Mouse (Mus musculus) embryonic facial prominence, embryonic 14.5 days (tissue): ENCODE data around the gene Bst2. TPM values are rescaled to one million over a fixed set of nuclear protein-coding genes. Genes with fewer than 3 reads are reported as not detected.

ENCODE experiments used
- ATAC-seq: fragments of 200-750 bp; cut with Nextera tagmentation; 2 replicates; pipeline ENCODE4 v1.8.0; 2017; ENCODE audit warnings: low read depth, moderate number of reproducible peaks, moderate TSS enrichment
- DNase-seq: peaks from one replicate; pipeline ENCODE4 v3.0.0-alpha.2; 2015; ENCODE audit warnings: low spot score
- H3K27ac ChIP-seq: fragments of 300-500 bp; sonication (generic); replicated peaks from 2 replicates; pipeline ENCODE4 v1.5.1; 2014; ENCODE audit warnings: low read depth, mild to moderate bottlenecking, low read length, moderate library complexity
- H3K27me3 ChIP-seq: fragments of 300-500 bp; sonication (generic); replicated peaks from 2 replicates; pipeline ENCODE4 v1.6.1; 2014; ENCODE audit warnings: low read length; ENCODE audit not compliant: control insufficient read depth, insufficient read depth
- H3K36me3 ChIP-seq: fragments of 300-500 bp; sonication (generic); 2 replicates; pipeline ENCODE4 v1.6.1; 2014; ENCODE audit warnings: low read length, mixed read lengths; ENCODE audit not compliant: control insufficient read depth, insufficient read depth
- H3K4me1 ChIP-seq: fragments of 300-500 bp; sonication (generic); 2 replicates; pipeline ENCODE4 v1.6.1; 2014; ENCODE audit warnings: antibody characterized with exemption, low read length; ENCODE audit not compliant: control insufficient read depth, insufficient read depth
- H3K4me2 ChIP-seq: fragments of 300-500 bp; sonication (generic); 2 replicates; pipeline ENCODE4 v1.6.1; 2014; ENCODE audit warnings: low read depth, mild to moderate bottlenecking, low read length, moderate library complexity, mixed read lengths
- H3K4me3 ChIP-seq: fragments of 300-500 bp; sonication (generic); 2 replicates; pipeline ENCODE4 v1.5.1; 2014; ENCODE audit warnings: low read depth, mild to moderate bottlenecking, low read length
- H3K9ac ChIP-seq: fragments of 300-500 bp; sonication (generic); 2 replicates; pipeline ENCODE4 v1.6.1; 2014; ENCODE audit warnings: low read depth, mild to moderate bottlenecking, low read length, moderate library complexity, mixed read lengths
- H3K9me3 ChIP-seq: fragments of 300-500 bp; sonication (generic); 2 replicates; pipeline ENCODE4 v1.6.1; 2016; ENCODE audit warnings: low read length; ENCODE audit not compliant: control insufficient read depth
- WGBS: fragments of 180-500 bp; shearing (Covaris S2); extraction: QIAGEN DNeasy Blood & Tissue Kit; methylation state at CpG from one replicate; pipeline ENCODE4 v1.1.7; 2014; 5-methylcytosine and 5-hydroxymethylcytosine counted together
- polyA plus RNA-seq: library from polyadenylated mRNA; unstranded; fragments of >200 nt; fragmentation: Nextera tagmentation; extraction: Ambion mirVana; gene quantifications from 2 replicates; pipeline ENCODE4 v1.2.1, GENCODE M21; 2014

The Bst2 gene
- polyA plus RNA-seq, 1 experiment from 2014 or later, result 16.2 TPM

DNA sequence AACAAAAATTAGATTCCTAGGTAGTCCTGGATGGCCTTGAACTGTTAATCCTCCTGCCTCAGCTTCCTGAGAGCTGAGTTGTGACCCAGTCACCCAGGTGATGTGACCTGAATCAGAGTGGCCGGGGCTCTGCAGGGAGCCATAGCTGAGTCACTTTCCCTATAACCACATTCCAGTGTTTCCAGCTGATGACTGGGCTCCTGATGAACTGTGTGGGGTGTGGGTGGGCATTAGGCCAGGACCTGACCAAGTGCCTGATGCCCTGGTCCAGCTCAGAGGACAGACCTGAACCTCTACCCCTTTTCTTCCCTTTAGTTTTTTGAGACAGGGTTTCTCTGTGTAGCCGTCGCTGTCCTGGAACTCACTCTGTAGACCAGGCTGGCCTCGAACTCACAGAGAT, 31.9 kb downstream of the Bst2 start:
- H3K9ac ChIP-seq, result no peak overlapping the region
- H3K27me3 ChIP-seq, result peaks cover 40% of the 10 kb centered on the region
- H3K4me2 ChIP-seq, result no peak overlapping the region
- H3K4me1 ChIP-seq, result no peaks in the 10 kb centered on the region
- DNase-seq, result no peak
- no peak overlapping the region for H3K4me3 ChIP-seq
- no peaks in the 10 kb centered on the region for H3K36me3 ChIP-seq
- no peaks in the 10 kb centered on the region for H3K9me3 ChIP-seq
- no peak for ATAC-seq
- WGBS, result 98% methylated on average over 4 of the region's 4 CpGs
- H3K27ac ChIP-seq, result no peak overlapping the region

DNA sequence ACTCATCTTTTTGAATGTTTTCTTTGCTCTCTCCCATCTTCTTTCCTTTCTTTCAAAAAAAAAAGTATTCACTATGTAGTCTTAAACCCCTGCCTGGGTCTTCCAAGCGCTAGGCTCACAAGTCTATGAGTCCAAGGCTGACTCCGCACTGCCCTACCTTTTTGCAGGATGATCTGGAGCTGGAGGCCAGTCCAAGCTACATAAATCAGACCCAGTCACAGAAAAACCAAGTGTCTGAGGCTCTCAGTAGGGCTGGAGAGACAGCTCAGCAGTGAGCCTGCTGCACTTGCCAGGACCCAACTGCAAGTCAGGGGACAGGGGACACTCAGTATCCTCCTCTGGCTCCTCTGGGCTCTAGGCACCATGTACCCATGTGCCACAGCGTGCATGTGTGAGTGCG, 32.9 kb downstream of the Bst2 start:
- 91% methylated on average over 4 of the region's 4 CpGs for WGBS
- Histone ChIP-seq H3K9me3 (no peaks in the 10 kb centered on the region), H3K4me1 (no peaks in the 10 kb centered on the region), H3K4me2 (no peak overlapping the region), H3K36me3 (no peaks in the 10 kb centered on the region), H3K27me3 (peaks cover 36% of the 10 kb centered on the region), H3K9ac (no peak overlapping the region), H3K4me3 (no peak overlapping the region), H3K27ac (no peak overlapping the region)
- ATAC-seq (no peak), DNase-seq (no peak)

- Histone ChIP-seq H3K9ac (no peak overlapping the region), H3K9me3 (no peaks in the 10 kb centered on the region), H3K4me3 (no peak overlapping the region), H3K36me3 (0 out of 2 replicates have a peak, but pooled peaks cover 5% of the 10 kb centered on the region), H3K27me3 (no peaks in the 10 kb centered on the region), H3K4me2 (no peak overlapping the region), H3K4me1 (peaks cover 23% of the 10 kb centered on the region), H3K27ac (no peak overlapping the region)
- DNase-seq, result peak; percentile 32
- WGBS, result 39% methylated on average over 13 of the region's 16 CpGs
- ATAC-seq, result 0 out of 2 replicates have a peak, but pooled peaks have one; percentile 10
These were observed 38.2 kb downstream of the Bst2 start for GRCm38 (mm10) chr8:71498816-71499690.

DNA sequence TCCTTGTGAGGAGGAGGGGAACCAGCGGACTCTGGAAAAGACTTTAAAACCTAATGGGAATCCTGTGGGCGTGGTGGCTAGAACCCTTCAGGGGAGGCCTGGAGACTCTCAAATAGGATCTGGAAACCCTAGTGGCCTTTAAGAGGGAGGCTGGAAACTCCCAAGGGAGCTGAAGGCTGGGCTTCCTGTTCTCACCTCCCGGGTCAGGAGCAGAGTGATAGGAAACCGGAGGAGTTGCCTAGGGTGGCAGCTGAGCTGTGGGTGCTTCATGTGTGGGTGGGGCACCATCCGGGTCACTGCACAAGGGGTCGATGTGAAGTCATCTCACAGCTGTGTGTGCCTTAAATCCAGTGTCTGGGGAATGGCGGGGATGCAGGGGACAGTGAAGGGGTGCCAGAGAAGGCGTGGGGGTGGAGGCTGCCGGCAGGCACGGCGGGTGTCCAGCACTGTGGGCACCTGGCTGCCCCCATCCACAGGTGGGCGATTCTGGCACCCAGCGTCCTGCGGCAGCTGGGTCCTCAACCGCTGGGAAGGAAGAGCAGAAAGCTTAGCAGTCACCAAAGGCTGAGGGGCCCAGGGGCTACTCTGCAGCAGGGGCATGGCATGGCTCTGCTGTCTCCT, 39.3 kb downstream of the Bst2 start:
- no peak overlapping the region for H3K4me3 ChIP-seq
- H3K9ac ChIP-seq, result peak overlapping the region; percentile 45
- H3K4me2 ChIP-seq, result no peak overlapping the region
- WGBS, result 25% methylated on average over 14 of the region's 15 CpGs
- peak; percentile 48 for DNase-seq
- no peak overlapping the region for H3K27ac ChIP-seq
- H3K9me3 ChIP-seq, result no peaks in the 10 kb centered on the region
- no peaks in the 10 kb centered on the region for H3K27me3 ChIP-seq
- ATAC-seq, result no peak
- H3K4me1 ChIP-seq, result peaks cover 23% of the 10 kb centered on the region
- peaks cover 13% of the 10 kb centered on the region for H3K36me3 ChIP-seq

GRCm38 (mm10) chr8:71497077-71497645, 40.1 kb downstream of the Bst2 start:
- Histone ChIP-seq H3K4me1 (peaks cover 23% of the 10 kb centered on the region), H3K27ac (no peak overlapping the region), H3K9ac (no peak overlapping the region; the same call in 1 of the 2 replicates), H3K36me3 (peaks cover 21% of the 10 kb centered on the region), H3K4me2 (no peak overlapping the region), H3K27me3 (no peaks in the 10 kb centered on the region), H3K9me3 (no peaks in the 10 kb centered on the region), H3K4me3 (no peak overlapping the region)
- no peak for DNase-seq
- no peak for ATAC-seq
- 82% methylated on average over 1 of the region's 1 CpGs for WGBS

DNA sequence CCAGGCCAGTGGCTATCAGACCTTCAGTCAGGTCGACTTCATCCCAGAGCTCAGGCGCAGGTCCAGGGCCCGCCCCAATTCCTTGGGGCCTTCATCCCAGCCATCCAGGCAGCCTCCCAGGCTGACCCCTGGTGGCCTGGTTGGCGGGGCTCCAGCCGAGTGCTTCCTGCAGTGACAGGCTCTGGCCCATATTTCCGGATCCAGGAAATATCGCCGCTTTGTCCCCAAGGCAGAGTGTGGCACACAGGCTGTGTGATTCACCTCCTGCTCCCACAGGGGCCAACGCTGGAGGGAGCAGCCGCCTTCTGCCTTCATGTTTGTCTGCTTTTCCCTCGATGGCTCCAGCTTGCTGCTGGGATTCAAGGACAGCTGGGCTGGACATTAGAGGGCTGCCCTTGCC, 40.8 kb downstream of the Bst2 start:
- Histone ChIP-seq H3K36me3 (peaks cover 28% of the 10 kb centered on the region), H3K9ac (no peak overlapping the region)

GRCm38 (mm10) chr8:71495811-71496210, 41.4 kb downstream of the Bst2 start:
- no peak overlapping the region for H3K4me2 ChIP-seq
- DNase-seq (no peak), ATAC-seq (no peak)
- H3K27ac ChIP-seq, result peak overlapping the region; percentile 55; the same call in 1 of the 2 replicates
- H3K36me3 ChIP-seq, result peaks cover 34% of the 10 kb centered on the region
- 90% methylated on average over 5 of the region's 5 CpGs for WGBS
- H3K27me3 ChIP-seq, result no peaks in the 10 kb centered on the region
- no peaks in the 10 kb centered on the region for H3K9me3 ChIP-seq
- peaks cover 23% of the 10 kb centered on the region for H3K4me1 ChIP-seq
- peak overlapping the region; percentile 30; the same call in 1 of the 2 replicates for H3K9ac ChIP-seq
- H3K4me3 ChIP-seq, result no peak overlapping the region

More for the DNA sequence above, 40.8 kb downstream of the Bst2 start:
- H3K4me1 ChIP-seq, result peaks cover 23% of the 10 kb centered on the region
- H3K9me3 ChIP-seq, result no peaks in the 10 kb centered on the region
- no peak overlapping the region for H3K4me3 ChIP-seq
- no peak overlapping the region for H3K4me2 ChIP-seq
- ATAC-seq, result no peak
- peak; percentile 48 for DNase-seq
- no peaks in the 10 kb centered on the region for H3K27me3 ChIP-seq
- 31% methylated on average over 10 of the region's 11 CpGs for WGBS
- H3K27ac ChIP-seq, result no peak overlapping the region

GRCm38 (mm10) chr8:71495039-71495438, 42.2 kb downstream of the Bst2 start:
- peaks cover 23% of the 10 kb centered on the region for H3K4me1 ChIP-seq
- DNase-seq, result peak; percentile 91
- no peaks in the 10 kb centered on the region for H3K9me3 ChIP-seq
- ATAC-seq, result peak; percentile 59
- WGBS, result 23% methylated on average over 15 of the region's 16 CpGs
- H3K27me3 ChIP-seq, result no peaks in the 10 kb centered on the region
- peak overlapping the region; percentile 37; the same call in 1 of the 2 replicates for H3K9ac ChIP-seq
- peaks cover 37% of the 10 kb centered on the region for H3K36me3 ChIP-seq
- H3K4me3 ChIP-seq, result no peak overlapping the region
- H3K4me2 ChIP-seq, result 0 out of 2 replicates have a peak overlapping the region, but pooled peaks have one; percentile 34
- H3K27ac ChIP-seq, result 0 out of 2 replicates have a peak overlapping the region, but pooled peaks have one; percentile 39
